Mouse (Mus musculus): ENCODE results near the gene Scn8a.

Gene Scn8a

GRCm38 (mm10) chr15:101041966-101042365 is 172.3 kb downstream of the Scn8a start:
- DNase-seq (ENCODE audit: low spot score) = no peak

GRCm38 (mm10) chr15:101042613-101043012 is 173.0 kb downstream of the Scn8a start:
- DNase-seq (ENCODE audit: low spot score) = peak; percentile 50

- no peak for DNase-seq (ENCODE audit: low spot score)
These were observed 174.9 kb downstream of the Scn8a start for GRCm38 (mm10) chr15:101044531-101044930.

- no peak for DNase-seq (ENCODE audit: low spot score)
These were observed 176.4 kb downstream of the Scn8a start for GRCm38 (mm10) chr15:101046039-101046526.

GRCm38 (mm10) chr15:101046527-101047193 is 177.0 kb downstream of the Scn8a start:
- DNase-seq (ENCODE audit: low spot score) = peak; percentile 56

GRCm38 (mm10) chr15:101047194-101047555 is 177.5 kb downstream of the Scn8a start, which contains the start of gene Gm47841:
Gene Gm47841, minus strand, starts transcription at chr15:101047397.
- DNase-seq (ENCODE audit: low spot score) = no peak

GRCm38 (mm10) chr15:101048338-101048896 is 178.8 kb downstream of the Scn8a start:
- no peak for DNase-seq (ENCODE audit: low spot score)

GRCm38 (mm10) chr15:101051869-101052268 is 182.2 kb downstream of the Scn8a start:
- DNase-seq (ENCODE audit: low spot score) = no peak

GRCm38 (mm10) chr15:101052560-101053501 is 183.2 kb downstream of the Scn8a start:
- DNase-seq (ENCODE audit: low spot score) = no peak

GRCm38 (mm10) chr15:101053832-101054459 is 184.3 kb downstream of the Scn8a start:
- DNase-seq (ENCODE audit: low spot score) = no peak

- no peak for DNase-seq (ENCODE audit: low spot score)
These were observed 184.9 kb downstream of the Scn8a start for GRCm38 (mm10) chr15:101054541-101054940.

- no peak for DNase-seq (ENCODE audit: low spot score)
These were observed 186.6 kb downstream of the Scn8a start for GRCm38 (mm10) chr15:101056225-101056624.

GRCm38 (mm10) chr15:101059570-101060279 is 190.1 kb downstream of the Scn8a start:
- no peak for DNase-seq (ENCODE audit: low spot score)

- DNase-seq (ENCODE audit: low spot score) = no peak
These were observed 190.7 kb downstream of the Scn8a start for GRCm38 (mm10) chr15:101060280-101060852.

- no peak for DNase-seq (ENCODE audit: low spot score)
These were observed 195.4 kb downstream of the Scn8a start for GRCm38 (mm10) chr15:101065069-101065468.

- no peak for DNase-seq (ENCODE audit: low spot score)
These were observed 196.7 kb downstream of the Scn8a start for GRCm38 (mm10) chr15:101066364-101066847.

GRCm38 (mm10) chr15:101066920-101067696 is 197.4 kb downstream of the Scn8a start:
- no peak for DNase-seq (ENCODE audit: low spot score)

- no peak for DNase-seq (ENCODE audit: low spot score)
These were observed 198.4 kb downstream of the Scn8a start for GRCm38 (mm10) chr15:101068029-101068428.

- no peak for DNase-seq (ENCODE audit: low spot score)
These were observed 199.0 kb downstream of the Scn8a start for GRCm38 (mm10) chr15:101068671-101069070.

- DNase-seq (ENCODE audit: low spot score) = no peak
These were observed 200.1 kb downstream of the Scn8a start for GRCm38 (mm10) chr15:101069641-101070190.

Data from ovary, postnatal 36 days (tissue).